Mouse (Mus musculus): ENCODE results near the gene Taf1b.

DNA sequence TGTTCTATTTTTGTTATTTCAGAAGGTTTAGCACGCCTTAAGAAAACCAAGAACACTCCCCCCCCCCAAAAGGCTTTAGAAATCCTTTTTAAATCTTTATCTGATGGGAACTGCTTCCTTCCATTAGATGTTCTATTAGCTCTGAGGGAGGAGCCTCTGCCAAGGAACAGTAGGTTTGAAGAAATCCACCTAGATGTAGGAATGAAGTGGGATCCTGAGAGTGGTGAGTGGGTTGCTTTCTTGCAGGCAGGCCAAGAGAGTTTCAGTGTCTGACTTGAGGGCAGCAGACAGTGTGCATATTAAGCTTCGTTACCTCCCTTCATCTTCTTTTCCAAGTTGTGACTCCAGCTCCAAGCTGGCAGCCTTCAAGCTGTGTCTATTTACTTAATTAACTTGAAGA is 39.0 kb downstream of the Taf1b start:
- TF ChIP-seq GATA1 (IDR thresholded peaks at IDR 0.05; ENCODE audit: low read length): no peak
- no peak for TF ChIP-seq TAL1 (IDR thresholded peaks at IDR 0.05; ENCODE audit: low read length)
